10 mouse cellular contexts compared by ENCODE assay signal in genomic region chr4:63319566-63319965, GRCm38 (mm10). TPM values are rescaled to one million over a fixed set of nuclear protein-coding genes. Genes with fewer than 3 reads are reported as not detected.
DNase-seq lines count a peak whose midpoint lies in the region; ATAC-seq and TF ChIP-seq lines count a peak whose summit lies in the region.
"Not testable (repeated sequence)": the region's sequence is repeated elsewhere in the genome, so short reads cannot be mapped to it uniquely, and the experiment has no call there.
"Had no signal": no experiment of that assay in that cellular context is flagged by ENCODE, and none has a peak within 500 bp of the region (broad histone marks: within the 10 kb centered on the region; RNA-seq: fewer than 3 reads in every experiment).

No protein-coding gene starts in this region.

- peak; percentile 52 for TF ChIP-seq CTCF in E14TG2a.4 (conservative IDR thresholded peaks at IDR 0.05; ENCODE audit: low read length)
- peak; percentile 79 for TF ChIP-seq CTCF in kidney, postnatal 0 days (IDR thresholded peaks at IDR 0.05; ENCODE audit: low read depth)
- peak; percentile 72 for TF ChIP-seq CTCF in liver, adult 2 months (IDR thresholded peaks at IDR 0.05; ENCODE audit: low read depth, low read length)
- TF ChIP-seq CTCF in midbrain, postnatal 0 days (IDR thresholded peaks at IDR 0.05): peak; percentile 83
- TF ChIP-seq CTCF in testis, adult 2 months (IDR thresholded peaks at IDR 0.05; ENCODE audit: control insufficient read depth, insufficient read depth, insufficient replicate concordance, low read depth, low read length): peak; percentile 17; the same call in 1 of the 2 replicates

- not testable (repeated sequence) for H3K36me3 ChIP-seq in E14TG2a.4 (ENCODE audit: insufficient read depth, low read length); embryonic facial prominence, embryonic 11.5 days (replicated peaks; ENCODE audit: control insufficient read depth, insufficient read depth, low read depth, low read length); midbrain, postnatal 0 days (ENCODE audit: insufficient read depth, low read length); testis, adult 2 months (ENCODE audit: control insufficient read depth, insufficient read depth, low read length)
- H3K36me3 ChIP-seq in kidney, postnatal 0 days (ENCODE audit: insufficient read depth, low read length): peaks cover 18% of the 10 kb centered on the region; the same call in 1 of the 2 replicates
- peaks cover 22% of the 10 kb centered on the region for H3K36me3 ChIP-seq in liver, adult 2 months (ENCODE audit: control insufficient read depth, insufficient read depth, low read length)

- not testable (repeated sequence) for H3K27ac ChIP-seq in embryonic facial prominence, embryonic 11.5 days (replicated peaks; ENCODE audit: low read depth, low read length); kidney, postnatal 0 days; liver, adult 2 months (replicated peaks; ENCODE audit: insufficient read depth, low read depth, low read length); midbrain, postnatal 0 days (ENCODE audit: low read depth, low read length); testis, adult 2 months (ENCODE audit: control insufficient read depth, insufficient read depth, low read depth, low read length)

- H3K27me3 ChIP-seq in E14TG2a.4 (ENCODE audit: insufficient read depth, low read length): peaks cover 21% of the 10 kb centered on the region; the same call in 1 of the 2 replicates
- H3K27me3 ChIP-seq in embryonic facial prominence, embryonic 11.5 days (ENCODE audit: control insufficient read depth, insufficient read depth, low read length); kidney, postnatal 0 days (ENCODE audit: insufficient read depth, low read length); liver, adult 2 months (ENCODE audit: control insufficient read depth, insufficient read depth, low read length); midbrain, postnatal 0 days (ENCODE audit: insufficient read depth, low read length); testis, adult 2 months (ENCODE audit: control insufficient read depth, insufficient read depth, low read length): not testable (repeated sequence)

- WGBS in embryonic facial prominence, embryonic 11.5 days: 23% methylated on average over 3 of the region's 3 CpGs
- WGBS in kidney, postnatal 0 days: 31% methylated on average over 3 of the region's 3 CpGs
- WGBS in liver, adult 2 months: 42% methylated on average over 3 of the region's 3 CpGs
- 29% methylated on average over 3 of the region's 3 CpGs for WGBS in midbrain, postnatal 0 days

- H3K9me3 ChIP-seq in E14TG2a.4 (ENCODE audit: low read length); embryonic facial prominence, embryonic 11.5 days (replicated peaks; ENCODE audit: control insufficient read depth, low read length); kidney, postnatal 0 days (replicated peaks; ENCODE audit: low read length); midbrain, postnatal 0 days (ENCODE audit: low read length): not testable (repeated sequence)

- H3K79me2 ChIP-seq in liver, adult 2 months (ENCODE audit: control insufficient read depth, insufficient read depth, low read length): not testable (repeated sequence)

- not testable (repeated sequence) for H3K4me2 ChIP-seq in embryonic facial prominence, embryonic 11.5 days (ENCODE audit: low read depth, low read length); kidney, postnatal 0 days (ENCODE audit: low read length); midbrain, postnatal 0 days (ENCODE audit: low read depth, low read length, poor library complexity, severe bottlenecking)

- DNase-seq in c-Kit-positive CD71-negative TER-119-negative erythroid progenitor cells, embryonic 14.5 days (ENCODE audit: low read depth): peak; percentile 31
- DNase-seq in embryonic facial prominence, embryonic 11.5 days (ENCODE audit: low spot score): peak; percentile 80
- DNase-seq in heart, adult 8-10 months (ENCODE audit: low spot score): peak; percentile 57
- peak; percentile 80 for DNase-seq in kidney, postnatal 0 days (ENCODE audit: low spot score)
- DNase-seq in liver, adult 2 months (ENCODE audit: extremely low read depth, low read depth, low spot score): not testable (repeated sequence)
- DNase-seq in midbrain, postnatal 0 days (ENCODE audit: low spot score): peak; percentile 70

- H3K9ac ChIP-seq in embryonic facial prominence, embryonic 11.5 days (replicated peaks; ENCODE audit: low read length); kidney, postnatal 0 days (ENCODE audit: low read depth, low read length); liver, adult 2 months (ENCODE audit: low read depth, low read length); midbrain, postnatal 0 days (replicated peaks; ENCODE audit: low read length, poor library complexity, severe bottlenecking): not testable (repeated sequence)

- not testable (repeated sequence) for H3K4me1 ChIP-seq in E14TG2a.4 (replicated peaks; ENCODE audit: low read depth, low read length); embryonic facial prominence, embryonic 11.5 days (ENCODE audit: control insufficient read depth, insufficient read depth, low read length); kidney, postnatal 0 days (replicated peaks; ENCODE audit: insufficient read depth, low read length); liver, adult 2 months (ENCODE audit: control insufficient read depth, insufficient read depth, low read length); midbrain, postnatal 0 days (ENCODE audit: insufficient read depth, low read length); testis, adult 2 months (ENCODE audit: control insufficient read depth, insufficient read depth, low read length)

- not testable (repeated sequence) for H3K4me3 ChIP-seq in E14TG2a.4 (replicated peaks; ENCODE audit: low read length); embryonic facial prominence, embryonic 11.5 days (ENCODE audit: low read depth, low read length); kidney, postnatal 0 days (replicated peaks; ENCODE audit: low read depth, low read length); liver, adult 2 months (ENCODE audit: insufficient read depth, low read depth, low read length); midbrain, postnatal 0 days (ENCODE audit: low read depth, low read length); testis, adult 2 months (ENCODE audit: control insufficient read depth, low read depth, low read length)

- TF ChIP-seq POLR2A in liver, adult 2 months (IDR thresholded peaks at IDR 0.05; ENCODE audit: extremely low read depth, insufficient read depth, low read length); testis, adult 2 months (IDR thresholded peaks at IDR 0.05; ENCODE audit: control insufficient read depth, low read depth, low read length): not testable (repeated sequence)

- ATAC-seq in embryonic facial prominence, embryonic 11.5 days (replicated peaks; ENCODE audit: insufficient number of reproducible peaks, low FRiP score, low TSS enrichment, low read depth); kidney, postnatal 0 days (replicated peaks; ENCODE audit: low FRiP score, low read depth); midbrain, postnatal 0 days (ENCODE audit: low FRiP score): not testable (repeated sequence)

RNA-seq across cellular contexts. Expression of gene Orm1, which starts 24.8 kb away (rescaled TPM):
- polyA plus RNA-seq in embryonic facial prominence, embryonic 11.5 days (2014; fragmentation: Nextera tagmentation; extraction: Ambion mirVana): not detected in 2 replicates
- under 1 TPM in 1 of 4 experiments, not detected in 3; 0.75 TPM for total RNA-seq in heart, adult 8-10 months (2022)
- not detected in 2 replicates for polyA plus RNA-seq in kidney, postnatal 0 days (2015; fragmentation: Nextera tagmentation; extraction: Ambion mirVana)
- 1,235 and 2,595 TPM in 2 replicates for total RNA-seq in liver, adult 2 months (2014; rRNA removed)
- 676 and 691 TPM in 2 replicates for polyA plus RNA-seq in liver, adult 2 months (2012; rRNA removed)
- not detected in 2 replicates for total RNA-seq in midbrain, postnatal 0 days (2014; rRNA removed)
- not detected in 2 replicates for polyA plus RNA-seq in midbrain, postnatal 0 days (2015; fragmentation: Nextera tagmentation; extraction: Ambion mirVana)
- 0.59 TPM in 1 of 2 replicates, not detected in the other for polyA plus RNA-seq in testis, adult 2 months (2012; rRNA removed)
- polyA plus RNA-seq: limb, embryonic 13.5 days; neural tube, embryonic 13.5 days had no signal

RNA-seq across cellular contexts. Expression of gene Orm3, which starts 36.4 kb away (rescaled TPM):
- polyA plus RNA-seq in embryonic facial prominence, embryonic 11.5 days (2014; fragmentation: Nextera tagmentation; extraction: Ambion mirVana): not detected in 2 replicates
- total RNA-seq in heart, adult 8-10 months (2022): 1 to 10 TPM in 2 of 4 experiments, under 1 TPM in 2; 0.60 to 4.5 (median 1.7) TPM
- polyA plus RNA-seq in kidney, postnatal 0 days (2015; fragmentation: Nextera tagmentation; extraction: Ambion mirVana): not detected in 2 replicates
- 1.1 and 14.1 TPM in 2 replicates for total RNA-seq in liver, adult 2 months (2014; rRNA removed)
- polyA plus RNA-seq in liver, adult 2 months (2012; rRNA removed): 7.3 and 11.4 TPM in 2 replicates
- total RNA-seq in midbrain, postnatal 0 days (2014; rRNA removed): not detected in 2 replicates
- not detected in 2 replicates for polyA plus RNA-seq in midbrain, postnatal 0 days (2015; fragmentation: Nextera tagmentation; extraction: Ambion mirVana)
- polyA plus RNA-seq in testis, adult 2 months (2012; rRNA removed): not detected in 2 replicates
- polyA plus RNA-seq: limb, embryonic 13.5 days; neural tube, embryonic 13.5 days had no signal

RNA-seq across cellular contexts. Expression of gene Orm2, which starts 42.7 kb away (rescaled TPM):
- polyA plus RNA-seq in embryonic facial prominence, embryonic 11.5 days (2014; fragmentation: Nextera tagmentation; extraction: Ambion mirVana): not detected in 2 replicates
- total RNA-seq in heart, adult 8-10 months (2022): under 1 TPM in 2 of 4 experiments, not detected in 2; 0.34 to 0.37 TPM
- polyA plus RNA-seq in kidney, postnatal 0 days (2015; fragmentation: Nextera tagmentation; extraction: Ambion mirVana): not detected in 2 replicates
- total RNA-seq in liver, adult 2 months (2014; rRNA removed): 27.0 and 55.0 TPM in 2 replicates
- 66.8 and 86.8 TPM in 2 replicates for polyA plus RNA-seq in liver, adult 2 months (2012; rRNA removed)
- total RNA-seq in midbrain, postnatal 0 days (2014; rRNA removed): not detected in 2 replicates
- not detected in 2 replicates for polyA plus RNA-seq in midbrain, postnatal 0 days (2015; fragmentation: Nextera tagmentation; extraction: Ambion mirVana)
- not detected in 2 replicates for polyA plus RNA-seq in testis, adult 2 months (2012; rRNA removed)
- polyA plus RNA-seq: limb, embryonic 13.5 days; neural tube, embryonic 13.5 days had no signal

Comparison
In these comparisons a context has a peak if more than half of its experiments do, and no peak if none do; other contexts are left out.
1. CTCF ChIP-seq: peak in every context shown above with its lines; median percentile 83 in midbrain, postnatal 0 days; 79 in kidney, postnatal 0 days; 72 in liver, adult 2 months; 52 in E14TG2a.4; 17 in testis, adult 2 months.
2. RNA of gene Orm1, which starts 24.8 kb away (polyA plus RNA-seq): 676 to 691 TPM in liver, adult 2 months; 0.59 TPM in testis, adult 2 months, not detected in embryonic facial prominence, embryonic 11.5 days, not detected in kidney, postnatal 0 days and not detected in midbrain, postnatal 0 days; every median in the first group is over 100 times any median in the second.
3. RNA of gene Orm2, which starts 42.7 kb away (polyA plus RNA-seq): 66.8 to 86.8 TPM in liver, adult 2 months; not detected in embryonic facial prominence, embryonic 11.5 days, not detected in kidney, postnatal 0 days, not detected in midbrain, postnatal 0 days and not detected in testis, adult 2 months; every median in the first group is over 10 times any median in the second.